ENCODE assay signal across 47 mouse cellular contexts in genomic region chr5:90894231-90894630, GRCm38 (mm10). TPM values are rescaled to one million over a fixed set of nuclear protein-coding genes. Genes with fewer than 3 reads are reported as not detected.
"Had no signal": no experiment of that assay in that cellular context is flagged by ENCODE, and none has a peak within 500 bp of the region (broad histone marks: within the 10 kb centered on the region; RNA-seq: fewer than 3 reads in every experiment).

No protein-coding gene starts in this region.

- DNase-seq: heart, postnatal 10 days; heart, postnatal 14 days; heart, postnatal 36 days; heart, postnatal 4 days; kidney, adult 11 months; kidney, adult 18-20 months; kidney, adult 2 months; kidney, adult 8-10 months; kidney, adult 9 months; kidney, postnatal 10 days; kidney, postnatal 14 days; kidney, postnatal 25 days; kidney, postnatal 36 days; kidney, postnatal 4 days; layer of hippocampus, adult 9-11 months; layer of hippocampus, postnatal 36 days had no signal

- H3K9ac ChIP-seq: heart, embryonic 12.5 days; heart, embryonic 13.5 days; heart, embryonic 15.5 days; hindbrain, embryonic 12.5 days; hindbrain, embryonic 13.5 days; hindbrain, embryonic 14.5 days; hindbrain, embryonic 15.5 days; intestine, embryonic 15.5 days; kidney, embryonic 15.5 days had no signal

- H3K36me3 ChIP-seq: heart, embryonic 10.5 days; heart, embryonic 12.5 days; heart, embryonic 13.5 days; heart, embryonic 15.5 days; hindbrain, embryonic 10.5 days; hindbrain, embryonic 12.5 days; hindbrain, embryonic 13.5 days; hindbrain, embryonic 15.5 days; intestine, embryonic 15.5 days; kidney, embryonic 15.5 days had no signal

- H3K4me1 ChIP-seq: intestine, embryonic 15.5 days had no signal

- H3K4me3 ChIP-seq: heart, embryonic 10.5 days; heart, embryonic 12.5 days; heart, embryonic 13.5 days; heart, embryonic 15.5 days; hindbrain, embryonic 10.5 days; hindbrain, embryonic 12.5 days; hindbrain, embryonic 13.5 days; hindbrain, embryonic 15.5 days; intestine, embryonic 15.5 days; kidney, embryonic 15.5 days; layer of hippocampus, adult 2 months had no signal

- H3K27me3 ChIP-seq: heart, embryonic 15.5 days; intestine, embryonic 15.5 days had no signal

- H3K27ac ChIP-seq: heart, embryonic 10.5 days; heart, embryonic 13.5 days; heart, embryonic 15.5 days; hindbrain, embryonic 10.5 days; hindbrain, embryonic 12.5 days; hindbrain, embryonic 13.5 days; hindbrain, embryonic 14.5 days; hindbrain, embryonic 15.5 days; hindbrain, postnatal 0 days; intestine, embryonic 15.5 days; kidney, embryonic 15.5 days; kidney, postnatal 0 days; layer of hippocampus, adult 2 months had no signal

RNA-seq across cellular contexts. Expression of gene Cxcl1, which starts 3.2 kb away (rescaled TPM):
- total RNA-seq: hematopoietic stem cell, adult 5-6 weeks; hindbrain, postnatal 0 days; layer of hippocampus, adult 2 months; left cerebral cortex, adult 18-20 months had no signal
- polyA plus RNA-seq: heart, embryonic 12.5 days; hindbrain, embryonic 10.5 days; hindbrain, embryonic 13.5 days; inflammation-experienced regulatory T-cells, adult 6 months had no signal

RNA-seq across cellular contexts. Expression of gene Cxcl2, which starts 9.4 kb away (rescaled TPM):
- total RNA-seq: heart, postnatal 10 days; heart, postnatal 14 days; heart, postnatal 25 days; heart, postnatal 36 days; heart, postnatal 4 days; hindbrain, postnatal 0 days; layer of hippocampus, adult 18-20 months; layer of hippocampus, adult 2 months; layer of hippocampus, adult 8-10 months; layer of hippocampus, postnatal 10 days; layer of hippocampus, postnatal 14 days; layer of hippocampus, postnatal 25 days; layer of hippocampus, postnatal 36 days; left cerebral cortex, adult 18-20 months had no signal
- polyA plus RNA-seq: heart, embryonic 10.5 days; heart, embryonic 11.5 days; heart, embryonic 12.5 days; heart, embryonic 13.5 days; heart, embryonic 15.5 days; heart, embryonic 16.5 days; heart, postnatal 0 days; hindbrain, embryonic 10.5 days; hindbrain, embryonic 11.5 days; hindbrain, embryonic 12.5 days; hindbrain, embryonic 13.5 days; hindbrain, embryonic 15.5 days; hindbrain, embryonic 16.5 days; intestine, embryonic 14.5 days; intestine, embryonic 16.5 days; kidney, embryonic 14.5 days; kidney, embryonic 15.5 days; kidney, postnatal 0 days had no signal
